11 mouse cellular contexts compared by ENCODE assay signal in the genomic region with DNA sequence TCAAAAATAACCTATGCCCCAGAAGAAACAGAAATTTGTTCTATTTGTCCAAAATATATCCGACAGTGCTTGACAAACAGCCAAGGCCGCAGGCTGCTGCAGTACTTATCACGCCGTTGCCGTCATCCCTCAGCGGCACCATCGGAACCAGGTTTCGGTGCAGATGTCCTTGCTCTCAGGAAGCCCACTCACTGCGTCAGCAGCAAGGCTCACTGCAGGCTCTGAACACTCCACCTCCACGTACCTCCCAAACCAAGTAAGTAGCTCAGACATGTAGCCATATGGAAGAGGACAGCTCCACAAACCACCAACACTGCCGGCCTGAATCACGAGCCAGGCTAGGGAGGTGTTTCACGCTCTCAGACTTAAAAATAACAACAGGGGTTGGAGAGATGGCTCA. TPM values are rescaled to one million over a fixed set of nuclear protein-coding genes. Genes with fewer than 3 reads are reported as not detected.
DNase-seq lines count a peak whose midpoint lies in the region; ATAC-seq lines count a peak whose summit lies in the region.
"Had no signal": no experiment of that assay in that cellular context is flagged by ENCODE, and none has a peak within 500 bp of the region (broad histone marks: within the 10 kb centered on the region; RNA-seq: fewer than 3 reads in every experiment).

No protein-coding gene starts in this region.

- no peak for ATAC-seq in CD4-positive, CD25-positive, alpha-beta regulatory T cell, adult 4 months
- ATAC-seq in kidney, embryonic 14.5 days (ENCODE audit: low FRiP score, low TSS enrichment): no peak

- no peak overlapping the region for H3K27ac ChIP-seq in kidney, embryonic 14.5 days (ENCODE audit: low read depth, low read length)

- DNase-seq in adrenal gland, adult 2 months: peak; percentile 76
- DNase-seq in adrenal gland, postnatal 4 days (ENCODE audit: low spot score in 2 of 2): no peak
- peak; percentile 59 for DNase-seq in adrenal gland, postnatal 25 days
- peak; percentile 90 to 92 for DNase-seq in frontal cortex, adult 2 months (ENCODE audit: extremely low spot score in 1 of 2, low spot score in 1 of 2)
- peak; percentile 82 to 92 for DNase-seq in left cerebral cortex, adult 9 months (ENCODE audit: low spot score in 2 of 2)
- no peak for DNase-seq in neural tube, embryonic 10.5 days (ENCODE audit: extremely low spot score, low spot score)
- DNase-seq: kidney, adult 11 months; thymus, postnatal 25 days had no signal

- WGBS in kidney, embryonic 14.5 days: 91% methylated on average over 13 of the region's 13 CpGs

- H3K36me3 ChIP-seq in kidney, embryonic 14.5 days (ENCODE audit: control insufficient read depth, insufficient read depth, low read length): no peaks in the 10 kb centered on the region
- H3K36me3 ChIP-seq: liver, embryonic 15.5 days had no signal

- no peak overlapping the region for H3K4me2 ChIP-seq in kidney, embryonic 14.5 days (replicated peaks; ENCODE audit: low read depth, low read length)
- H3K4me2 ChIP-seq: liver, embryonic 15.5 days had no signal

- no peaks in the 10 kb centered on the region for H3K27me3 ChIP-seq in kidney, embryonic 14.5 days (ENCODE audit: control insufficient read depth, insufficient read depth, low read length)
- H3K27me3 ChIP-seq: liver, embryonic 15.5 days had no signal

- H3K4me1 ChIP-seq in kidney, embryonic 14.5 days (ENCODE audit: control insufficient read depth, insufficient read depth, low read length): peaks cover 18% of the 10 kb centered on the region

- H3K9ac ChIP-seq in kidney, embryonic 14.5 days (ENCODE audit: low read depth, low read length): no peak overlapping the region
- H3K9ac ChIP-seq: liver, embryonic 15.5 days had no signal

- no peaks in the 10 kb centered on the region for H3K9me3 ChIP-seq in kidney, embryonic 14.5 days (ENCODE audit: control insufficient read depth, low read length)
- H3K9me3 ChIP-seq: liver, embryonic 15.5 days had no signal

- H3K4me3 ChIP-seq in kidney, embryonic 14.5 days (ENCODE audit: low read length): no peak overlapping the region
- H3K4me3 ChIP-seq: liver, embryonic 15.5 days had no signal

RNA-seq across cellular contexts. Expression of gene Fam53b, which starts 24.9 kb away (rescaled TPM):
- total RNA-seq in adrenal gland, adult 2 months (2021): 10 to 100 TPM; 61.1 to 69.5 TPM
- polyA plus RNA-seq in adrenal gland, adult 2 months (2012; rRNA removed): 97.5 and 140 TPM in 2 replicates
- 10 to 100 TPM; 69.7 to 74.4 TPM for total RNA-seq in adrenal gland, postnatal 4 days (2021)
- 86.3 and 107 TPM in 2 replicates for total RNA-seq in adrenal gland, postnatal 25 days (2021)
- polyA plus RNA-seq in frontal cortex, adult 2 months (2012; rRNA removed): 14.7 and 18.2 TPM in 2 replicates
- polyA plus RNA-seq in CD4-positive, CD25-positive, alpha-beta regulatory T cell, adult 4 months (2017; shearing (Covaris generic)): 100 to 1,000 TPM in 1 of 2 experiments, 10 to 100 TPM in 1; 73.4 to 102 TPM
- polyA plus RNA-seq in kidney, embryonic 14.5 days (2014; fragmentation: Nextera tagmentation; extraction: Ambion mirVana): 17.0 and 22.1 TPM in 2 replicates

Comparison
In these comparisons a context has a peak if more than half of its experiments do, and no peak if none do; other contexts are left out.
1. DNase-seq: peak in adrenal gland, adult 2 months (single experiment), adrenal gland, postnatal 25 days (single experiment), frontal cortex, adult 2 months (2 of 2) and left cerebral cortex, adult 9 months (2 of 2); none in adrenal gland, postnatal 4 days (0 of 2) and neural tube, embryonic 10.5 days (single experiment).